Mouse (Mus musculus) regulatory T cell (primary cell): Measurements from ENCODE around the gene Car1.
"Not testable (repeated sequence)": the region's sequence is repeated elsewhere in the genome, so short reads cannot be mapped to it uniquely, and the experiment has no call there.

Experiments used
- in situ Hi-C: fragments of 300-600 bp; cut with MboI, MseI; formaldehyde crosslinking; loops from one replicate; pipeline ENCODE4 v1.15.1; 2025; ENCODE audit warnings: high pct_unique_total_duplicates

Gene Car1

DNA sequence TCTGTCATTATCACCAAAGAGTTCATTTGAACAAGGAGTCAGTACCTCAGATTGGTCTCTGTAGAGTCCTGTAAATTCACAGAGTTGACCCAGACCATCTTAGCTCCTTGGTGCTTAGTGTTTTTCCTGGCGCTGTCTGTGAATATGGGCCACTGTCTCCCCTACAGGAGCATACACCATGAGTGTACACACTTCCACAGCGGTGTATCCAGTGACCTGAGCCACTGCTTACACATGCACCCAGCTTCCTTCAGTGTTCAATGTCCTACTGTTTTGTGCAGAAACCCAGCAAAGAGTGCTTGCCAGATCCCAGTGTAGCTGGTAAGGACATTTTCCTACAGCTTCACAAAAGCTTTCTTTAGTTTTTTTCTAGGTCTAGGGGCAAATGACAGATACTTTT, 22.8 kb downstream of the Car1 start:
- in situ Hi-C loops: no loop called here

GRCm38 (mm10) chr3:14783198-14783597, 25.0 kb downstream of the Car1 start:
- in situ Hi-C loops: not testable (repeated sequence)

DNA sequence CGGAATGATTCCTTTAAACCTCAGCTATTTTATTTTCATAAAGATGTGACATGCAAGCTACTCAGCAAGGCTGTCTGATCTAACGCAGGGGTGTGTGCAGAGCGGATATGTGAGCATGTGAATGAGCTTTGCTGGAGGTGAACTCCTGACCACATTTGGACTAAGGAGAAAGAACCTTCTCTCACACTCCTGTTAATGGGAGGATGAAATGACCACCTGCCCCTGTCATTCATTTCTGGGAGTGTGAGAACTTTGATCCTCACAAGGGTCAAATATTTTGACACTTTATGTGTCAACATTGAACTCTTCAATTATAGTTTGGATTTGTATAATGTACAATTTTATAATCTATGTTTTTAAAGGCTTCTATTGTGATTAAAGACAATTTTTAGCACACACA, 25.8 kb downstream of the Car1 start:
- in situ Hi-C loops: not testable (repeated sequence)

DNA sequence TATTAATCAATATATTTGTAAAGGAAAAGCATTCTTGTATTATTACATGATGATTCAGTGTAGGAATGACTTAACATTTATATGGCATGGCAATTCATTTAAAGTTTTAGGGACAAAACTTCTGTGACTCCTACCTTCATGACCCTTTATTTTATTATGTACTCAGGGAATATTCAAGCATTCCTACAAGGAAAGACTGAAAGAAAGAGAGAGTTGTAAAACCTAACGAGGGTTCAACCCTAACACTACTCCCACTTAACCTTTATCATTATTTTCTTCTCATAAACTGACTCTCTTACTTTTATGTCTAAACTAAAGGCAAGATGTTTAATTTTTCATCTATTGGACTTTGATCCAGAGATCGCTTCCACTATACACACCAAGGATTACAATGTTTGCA, 28.0 kb downstream of the Car1 start:
- in situ Hi-C loops: no loop called here

DNA sequence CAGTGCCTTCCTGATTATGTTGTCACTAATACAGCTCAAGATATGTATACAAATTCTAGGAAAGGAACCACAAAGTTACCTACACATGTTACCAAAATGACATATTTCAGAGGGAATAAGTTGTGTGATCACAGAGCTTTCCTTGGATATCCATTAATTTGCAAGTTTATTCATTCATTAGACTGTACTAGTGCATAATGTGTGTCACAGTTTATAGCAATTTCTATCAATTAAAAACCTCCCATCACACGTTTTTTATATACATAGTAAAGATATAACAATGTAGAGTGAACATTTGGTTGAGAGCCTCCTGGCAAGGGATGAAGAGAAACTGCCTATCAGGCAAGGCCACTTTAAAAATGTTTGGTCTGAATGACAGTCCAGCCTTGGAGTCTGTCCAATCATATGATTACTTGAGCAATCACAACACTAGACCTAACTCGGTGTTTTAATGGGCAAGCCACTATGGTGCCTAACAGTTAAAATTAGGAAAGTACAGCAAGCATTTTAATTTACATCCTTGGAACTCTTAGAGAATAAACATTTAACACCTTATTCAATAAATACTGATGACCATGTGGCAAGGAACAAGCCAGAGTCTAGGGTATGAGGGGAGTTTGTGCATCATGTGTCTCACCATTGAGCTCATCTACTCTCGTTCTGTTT, 31.5 kb downstream of the Car1 start:
- in situ Hi-C loops: loop anchor here (5.0 kb wide), 1 partner anchor 54 kb away; no protein-coding TSS in a partner anchor

DNA sequence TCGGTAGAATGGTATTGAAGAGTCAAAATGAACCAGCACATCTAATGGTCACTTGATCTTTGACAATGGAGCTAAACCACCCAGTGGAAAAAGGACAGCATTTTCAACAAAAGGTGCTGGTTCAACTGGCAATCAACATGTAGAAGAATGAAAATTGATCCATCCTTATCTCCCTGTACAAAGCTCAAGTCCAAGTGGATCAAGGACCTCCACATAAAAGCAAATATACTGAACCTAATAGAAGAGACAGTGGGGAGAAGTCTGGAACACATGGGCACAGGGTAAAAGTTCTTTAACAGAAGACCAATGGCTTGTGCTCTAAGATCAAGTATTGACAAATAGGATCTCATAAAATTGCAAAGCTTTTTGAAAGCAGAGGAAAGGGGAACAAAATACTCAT, 33.6 kb downstream of the Car1 start:
- in situ Hi-C loops: not testable (repeated sequence)

GRCm38 (mm10) chr3:14772473-14772872, 35.7 kb downstream of the Car1 start:
- in situ Hi-C loops: not testable (repeated sequence)

GRCm38 (mm10) chr3:14764755-14765566, 43.2 kb downstream of the Car1 start:
- in situ Hi-C loops: no loop called here

GRCm38 (mm10) chr3:14755716-14756115, 52.5 kb downstream of the Car1 start:
- in situ Hi-C loops: no loop called here

DNA sequence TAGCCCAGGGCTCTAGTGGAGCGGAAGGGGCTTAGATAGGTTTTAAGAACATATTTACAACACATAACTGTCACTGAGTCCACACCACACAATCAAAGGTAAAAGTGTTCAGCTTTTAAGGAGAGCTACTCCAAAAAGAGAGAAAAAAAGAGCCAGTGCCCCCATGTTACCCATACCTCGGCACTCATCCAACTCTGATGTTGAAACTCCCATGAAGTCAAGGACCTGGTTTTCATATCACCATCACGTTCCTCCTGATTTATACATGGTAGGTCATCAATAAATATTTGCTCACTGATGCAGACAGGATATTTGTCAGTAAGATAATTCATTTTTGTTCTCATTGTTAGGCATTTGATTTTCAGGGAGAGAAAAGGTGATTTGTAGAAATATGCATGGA, 62.1 kb downstream of the Car1 start:
- in situ Hi-C loops: no loop called here

GRCm38 (mm10) chr3:14738261-14738660, 69.9 kb downstream of the Car1 start:
- in situ Hi-C loops: no loop called here

GRCm38 (mm10) chr3:14727496-14727895, 80.7 kb downstream of the Car1 start:
- in situ Hi-C loops: not testable (repeated sequence)

GRCm38 (mm10) chr3:14725462-14725861, 82.7 kb downstream of the Car1 start:
- in situ Hi-C loops: not testable (repeated sequence)
